Mouse (Mus musculus) liver, embryonic 15.5 days (tissue): ENCODE measurements around the gene Eva1c. TPM values are rescaled to one million over a fixed set of nuclear protein-coding genes. Genes with fewer than 3 reads are reported as not detected.

ENCODE experiments used
- ATAC-seq: fragments of 200-750 bp; cut with Nextera tagmentation; 2 replicates; pipeline ENCODE4 v1.8.0; 2017; ENCODE audit warnings: moderate number of reproducible peaks, mild to moderate bottlenecking, moderate library complexity; ENCODE audit not compliant: insufficient read depth
- H3K27ac ChIP-seq: fragments of 300-500 bp; sonication (generic); replicated peaks from 2 replicates; pipeline ENCODE4 v1.5.1; 2015; ENCODE audit warnings: mild to moderate bottlenecking, inconsistent platforms
- H3K27me3 ChIP-seq: fragments of 300-500 bp; sonication (generic); 2 replicates; pipeline ENCODE4 v1.6.1; 2015; ENCODE audit warnings: mild to moderate bottlenecking, inconsistent platforms
- H3K36me3 ChIP-seq: fragments of 300-500 bp; sonication (generic); replicated peaks from 2 replicates; pipeline ENCODE4 v1.6.1; 2015; ENCODE audit warnings: moderate library complexity, mild to moderate bottlenecking, inconsistent platforms
- H3K4me1 ChIP-seq: fragments of 300-500 bp; sonication (generic); replicated peaks from 2 replicates; pipeline ENCODE4 v1.6.1; 2015; ENCODE audit warnings: inconsistent platforms
- H3K4me2 ChIP-seq: fragments of 300-500 bp; sonication (generic); 2 replicates; pipeline ENCODE4 v1.6.1; 2015; ENCODE audit warnings: moderate library complexity, mild to moderate bottlenecking, inconsistent platforms
- H3K4me3 ChIP-seq: fragments of 300-500 bp; sonication (generic); replicated peaks from 2 replicates; pipeline ENCODE4 v1.5.1; 2015; ENCODE audit warnings: mild to moderate bottlenecking, inconsistent platforms
- H3K9ac ChIP-seq: fragments of 300-500 bp; sonication (generic); 2 replicates; pipeline ENCODE4 v1.6.1; 2015; ENCODE audit warnings: moderate library complexity, mild to moderate bottlenecking, inconsistent platforms
- H3K9me3 ChIP-seq: fragments of 300-500 bp; sonication (generic); replicated peaks from 2 replicates; pipeline ENCODE4 v1.6.1; 2016; ENCODE audit warnings: inconsistent platforms
- WGBS: fragments of 180-500 bp; shearing (Covaris S2); methylation state at CpG from one replicate; pipeline ENCODE4 v1.1.7; 2015; ENCODE audit warnings: mixed read lengths; ENCODE audit not compliant: insufficient replicate concordance; 5-methylcytosine and 5-hydroxymethylcytosine counted together
- microRNA-seq: library from miRNA; unstranded; fragments of <30 nt; microRNA quantifications from one replicate; pipeline ENCODE4, GENCODE M21; 2016
- polyA plus RNA-seq: library from polyadenylated mRNA; unstranded; fragments of >200 nt; fragmentation: Nextera tagmentation; extraction: Ambion mirVana; gene quantifications from 2 replicates; pipeline ENCODE4 v1.2.1, GENCODE M21; 2015

Gene Eva1c
- polyA plus RNA-seq, 1 experiment from 2014 or later: 0.39 TPM

GRCm38 (mm10) chr16:90953147-90953546 lies 126.6 kb downstream of the Eva1c start:
- Histone ChIP-seq H3K36me3 (peaks cover 79% of the 10 kb centered on the region), H3K9ac (no peak overlapping the region), H3K9me3 (no peaks in the 10 kb centered on the region), H3K4me3 (no peak overlapping the region), H3K4me1 (no peaks in the 10 kb centered on the region), H3K27me3 (no peaks in the 10 kb centered on the region), H3K4me2 (no peak overlapping the region), H3K27ac (no peak overlapping the region)
- no peak for ATAC-seq
- 87% methylated on average over 9 of the region's 9 CpGs for WGBS

GRCm38 (mm10) chr16:90953770-90954169 lies 127.3 kb downstream of the Eva1c start:
- Histone ChIP-seq H3K9ac (no peak overlapping the region), H3K4me2 (no peak overlapping the region), H3K36me3 (peaks cover 86% of the 10 kb centered on the region), H3K27me3 (no peaks in the 10 kb centered on the region), H3K9me3 (no peaks in the 10 kb centered on the region), H3K4me1 (no peaks in the 10 kb centered on the region), H3K27ac (no peak overlapping the region), H3K4me3 (no peak overlapping the region)
- 80% methylated on average over 6 of the region's 6 CpGs for WGBS
- ATAC-seq: no peak

Small RNA genes within 50 kb of the gene (microRNA-seq; reads per million reads assigned to microRNA genes)
- gene Gm22933: not detected

Other genes with a start within 250 kb of the Eva1c start
- 40.1 and 41.9 TPM in 2 replicates for gene Mis18a, start 99.3 kb upstream of the Eva1c start, polyA plus RNA-seq
- 32.9 and 34.0 TPM in 2 replicates for gene Mrap, start 88.5 kb upstream of the Eva1c start, polyA plus RNA-seq
- gene Urb1, start 16.3 kb upstream of the Eva1c start, polyA plus RNA-seq: 4.3 and 4.5 TPM in 2 replicates
- gene Cfap298, start 108.4 kb downstream of the Eva1c start, polyA plus RNA-seq: 17.3 and 18.1 TPM in 2 replicates
- gene Synj1, start 184.6 kb downstream of the Eva1c start, polyA plus RNA-seq: 19.5 and 20.6 TPM in 2 replicates
- gene Paxbp1, start 217.8 kb downstream of the Eva1c start, polyA plus RNA-seq: 16.3 and 17.0 TPM in 2 replicates